Mouse (Mus musculus): ENCODE measurements around the gene Smo. TPM values are rescaled to one million over a fixed set of nuclear protein-coding genes. Genes with fewer than 3 reads are reported as not detected.

The Smo gene
- polyA plus RNA-seq (2014; fragmentation: Nextera tagmentation; extraction: Ambion mirVana), result 47.2 and 49.4 TPM in 2 replicates

GRCm38 (mm10) chr6:29735336-29735688 is at the start of gene Smo:
Gene Smo, plus strand, starts transcription at chr6:29735503.
- WGBS, result under 1% methylated on average over 22 of the region's 30 CpGs
- peaks cover 2% of the 10 kb centered on the region; the same call in 1 of the 2 replicates for H3K36me3 ChIP-seq (replicated peaks; ENCODE audit: control insufficient read depth, insufficient read depth, low read depth, low read length)
- DNase-seq (ENCODE audit: low spot score), result peak; percentile 93

GRCm38 (mm10) chr6:29685952-29686351 is 49.4 kb upstream of the Smo start:
- no peak overlapping the region for H3K4me2 ChIP-seq (ENCODE audit: low read depth, low read length)
- 84% methylated on average over 4 of the region's 4 CpGs for WGBS
- no peaks in the 10 kb centered on the region for H3K36me3 ChIP-seq (replicated peaks; ENCODE audit: control insufficient read depth, insufficient read depth, low read depth, low read length)
- no peak overlapping the region for H3K4me3 ChIP-seq (ENCODE audit: low read depth, low read length)
- H3K9me3 ChIP-seq (replicated peaks; ENCODE audit: control insufficient read depth, low read length), result no peaks in the 10 kb centered on the region
- no peaks in the 10 kb centered on the region for H3K27me3 ChIP-seq (ENCODE audit: control insufficient read depth, insufficient read depth, low read length)
- H3K27ac ChIP-seq (replicated peaks; ENCODE audit: low read depth, low read length), result no peak overlapping the region
- no peaks in the 10 kb centered on the region for H3K4me1 ChIP-seq (ENCODE audit: control insufficient read depth, insufficient read depth, low read length)
- no peak for DNase-seq (ENCODE audit: low spot score)
- ATAC-seq (replicated peaks; ENCODE audit: insufficient number of reproducible peaks, low FRiP score, low TSS enrichment, low read depth), result no peak
- H3K9ac ChIP-seq (replicated peaks; ENCODE audit: low read length), result no peak overlapping the region

More at GRCm38 (mm10) chr6:29735336-29735688, at the start of gene Smo:
- H3K9ac ChIP-seq (replicated peaks; ENCODE audit: low read length), result peak within 1 kb of the TSS; percentile 98
- no peaks in the 10 kb centered on the region for H3K9me3 ChIP-seq (replicated peaks; ENCODE audit: control insufficient read depth, low read length)
- H3K27ac ChIP-seq (replicated peaks; ENCODE audit: low read depth, low read length), result peak within 1 kb of the TSS; percentile 96
- no peaks in the 10 kb centered on the region for H3K4me1 ChIP-seq (ENCODE audit: control insufficient read depth, insufficient read depth, low read length)
- peak within 1 kb of the TSS; percentile 88 for H3K4me2 ChIP-seq (ENCODE audit: low read depth, low read length)
- H3K4me3 ChIP-seq (ENCODE audit: low read depth, low read length), result peak within 1 kb of the TSS; percentile 64
- H3K27me3 ChIP-seq (ENCODE audit: control insufficient read depth, insufficient read depth, low read length), result no peaks in the 10 kb centered on the region
- peak; percentile 98 for ATAC-seq (replicated peaks; ENCODE audit: insufficient number of reproducible peaks, low FRiP score, low TSS enrichment, low read depth)

GRCm38 (mm10) chr6:29689458-29689857 is 45.8 kb upstream of the Smo start:
- ATAC-seq (replicated peaks; ENCODE audit: insufficient number of reproducible peaks, low FRiP score, low TSS enrichment, low read depth) (no peak), DNase-seq (ENCODE audit: low spot score) (no peak)
- Histone ChIP-seq H3K27me3 (ENCODE audit: control insufficient read depth, insufficient read depth, low read length) (no peaks in the 10 kb centered on the region), H3K9me3 (replicated peaks; ENCODE audit: control insufficient read depth, low read length) (no peaks in the 10 kb centered on the region), H3K9ac (replicated peaks; ENCODE audit: low read length) (no peak overlapping the region), H3K4me1 (ENCODE audit: control insufficient read depth, insufficient read depth, low read length) (no peaks in the 10 kb centered on the region), H3K27ac (replicated peaks; ENCODE audit: low read depth, low read length) (no peak overlapping the region), H3K4me3 (ENCODE audit: low read depth, low read length) (no peak overlapping the region), H3K36me3 (replicated peaks; ENCODE audit: control insufficient read depth, insufficient read depth, low read depth, low read length) (no peaks in the 10 kb centered on the region), H3K4me2 (ENCODE audit: low read depth, low read length) (no peak overlapping the region)
- 75% methylated on average over 8 of the region's 8 CpGs for WGBS

- DNase-seq (ENCODE audit: low spot score) (peak; percentile 96), ATAC-seq (replicated peaks; ENCODE audit: insufficient number of reproducible peaks, low FRiP score, low TSS enrichment, low read depth) (peak; percentile 96)
- Histone ChIP-seq H3K4me1 (ENCODE audit: control insufficient read depth, insufficient read depth, low read length) (no peaks in the 10 kb centered on the region; the same call in 1 of the 2 replicates), H3K27ac (replicated peaks; ENCODE audit: low read depth, low read length) (peak within 1 kb of the TSS; percentile 47; the same call in 1 of the 2 replicates), H3K36me3 (replicated peaks; ENCODE audit: control insufficient read depth, insufficient read depth, low read depth, low read length) (no peaks in the 10 kb centered on the region), H3K27me3 (ENCODE audit: control insufficient read depth, insufficient read depth, low read length) (peaks cover 7% of the 10 kb centered on the region), H3K9me3 (replicated peaks; ENCODE audit: control insufficient read depth, low read length) (no peaks in the 10 kb centered on the region), H3K9ac (replicated peaks; ENCODE audit: low read length) (peak within 1 kb of the TSS; percentile 71), H3K4me3 (ENCODE audit: low read depth, low read length) (peak within 1 kb of the TSS; percentile 75), H3K4me2 (ENCODE audit: low read depth, low read length) (peak within 1 kb of the TSS; percentile 99)
- WGBS, result 0% methylated on average over 34 of the region's 41 CpGs
Observed at GRCm38 (mm10) chr6:29693953-29694352, 41.4 kb upstream of the Smo start, which contains the start of gene Tspan33. Gene Tspan33, plus strand, starts transcription at chr6:29694222.

GRCm38 (mm10) chr6:29694375-29695289 is 40.7 kb upstream of the Smo start:
- Histone ChIP-seq H3K4me3 (ENCODE audit: low read depth, low read length) (peak overlapping the region; percentile 75), H3K36me3 (replicated peaks; ENCODE audit: control insufficient read depth, insufficient read depth, low read depth, low read length) (no peaks in the 10 kb centered on the region), H3K27me3 (ENCODE audit: control insufficient read depth, insufficient read depth, low read length) (peaks cover 7% of the 10 kb centered on the region), H3K4me2 (ENCODE audit: low read depth, low read length) (peak overlapping the region; percentile 99), H3K27ac (replicated peaks; ENCODE audit: low read depth, low read length) (peak overlapping the region; percentile 47; the same call in 1 of the 2 replicates), H3K9me3 (replicated peaks; ENCODE audit: control insufficient read depth, low read length) (no peaks in the 10 kb centered on the region), H3K4me1 (ENCODE audit: control insufficient read depth, insufficient read depth, low read length) (no peaks in the 10 kb centered on the region; the same call in 1 of the 2 replicates), H3K9ac (replicated peaks; ENCODE audit: low read length) (peak overlapping the region; percentile 71)
- 0 out of 2 replicates have a peak, but pooled peaks have one; percentile 29 for ATAC-seq (replicated peaks; ENCODE audit: insufficient number of reproducible peaks, low FRiP score, low TSS enrichment, low read depth)
- DNase-seq (ENCODE audit: low spot score), result no peak
- 2% methylated on average over 35 of the region's 35 CpGs for WGBS

- Histone ChIP-seq H3K9ac (replicated peaks; ENCODE audit: low read length) (peak overlapping the region; percentile 22), H3K27ac (replicated peaks; ENCODE audit: low read depth, low read length) (no peak overlapping the region), H3K4me2 (ENCODE audit: low read depth, low read length) (no peak overlapping the region), H3K4me3 (ENCODE audit: low read depth, low read length) (0 out of 2 replicates have a peak overlapping the region, but pooled peaks have one; percentile 3), H3K36me3 (replicated peaks; ENCODE audit: control insufficient read depth, insufficient read depth, low read depth, low read length) (no peaks in the 10 kb centered on the region), H3K27me3 (ENCODE audit: control insufficient read depth, insufficient read depth, low read length) (peaks cover 7% of the 10 kb centered on the region), H3K4me1 (ENCODE audit: control insufficient read depth, insufficient read depth, low read length) (no peaks in the 10 kb centered on the region; the same call in 1 of the 2 replicates), H3K9me3 (replicated peaks; ENCODE audit: control insufficient read depth, low read length) (no peaks in the 10 kb centered on the region)
- no peak for ATAC-seq (replicated peaks; ENCODE audit: insufficient number of reproducible peaks, low FRiP score, low TSS enrichment, low read depth)
- no peak for DNase-seq (ENCODE audit: low spot score)
- 54% methylated on average over 3 of the region's 3 CpGs for WGBS
Observed at GRCm38 (mm10) chr6:29695290-29695674, 40.0 kb upstream of the Smo start.

- H3K4me2 ChIP-seq (ENCODE audit: low read depth, low read length), result no peak overlapping the region
- peaks cover 7% of the 10 kb centered on the region for H3K27me3 ChIP-seq (ENCODE audit: control insufficient read depth, insufficient read depth, low read length)
- DNase-seq (ENCODE audit: low spot score), result no peak
- no peak overlapping the region for H3K27ac ChIP-seq (replicated peaks; ENCODE audit: low read depth, low read length)
- H3K4me1 ChIP-seq (ENCODE audit: control insufficient read depth, insufficient read depth, low read length), result no peaks in the 10 kb centered on the region; the same call in 1 of the 2 replicates
- ATAC-seq (replicated peaks; ENCODE audit: insufficient number of reproducible peaks, low FRiP score, low TSS enrichment, low read depth), result no peak
- H3K9me3 ChIP-seq (replicated peaks; ENCODE audit: control insufficient read depth, low read length), result no peaks in the 10 kb centered on the region
- WGBS, result 74% methylated on average over 7 of the region's 7 CpGs
- H3K4me3 ChIP-seq (ENCODE audit: low read depth, low read length), result no peak overlapping the region
- H3K9ac ChIP-seq (replicated peaks; ENCODE audit: low read length), result no peak overlapping the region
- no peaks in the 10 kb centered on the region for H3K36me3 ChIP-seq (replicated peaks; ENCODE audit: control insufficient read depth, insufficient read depth, low read depth, low read length)
Observed at GRCm38 (mm10) chr6:29695975-29696374, 39.3 kb upstream of the Smo start.

- H3K9ac ChIP-seq (replicated peaks; ENCODE audit: low read length), result no peak overlapping the region
- no peaks in the 10 kb centered on the region for H3K36me3 ChIP-seq (replicated peaks; ENCODE audit: control insufficient read depth, insufficient read depth, low read depth, low read length)
- H3K9me3 ChIP-seq (replicated peaks; ENCODE audit: control insufficient read depth, low read length), result no peaks in the 10 kb centered on the region
- H3K27ac ChIP-seq (replicated peaks; ENCODE audit: low read depth, low read length), result no peak overlapping the region
- DNase-seq (ENCODE audit: low spot score) (no peak), ATAC-seq (replicated peaks; ENCODE audit: insufficient number of reproducible peaks, low FRiP score, low TSS enrichment, low read depth) (no peak)
- no peak overlapping the region for H3K4me2 ChIP-seq (ENCODE audit: low read depth, low read length)
- no peaks in the 10 kb centered on the region; the same call in 1 of the 2 replicates for H3K4me1 ChIP-seq (ENCODE audit: control insufficient read depth, insufficient read depth, low read length)
- no peak overlapping the region for H3K4me3 ChIP-seq (ENCODE audit: low read depth, low read length)
- H3K27me3 ChIP-seq (ENCODE audit: control insufficient read depth, insufficient read depth, low read length), result peaks cover 7% of the 10 kb centered on the region
Observed at GRCm38 (mm10) chr6:29697139-29697538, 38.2 kb upstream of the Smo start.
